Mouse (Mus musculus): ENCODE data around the gene Olfr450. TPM values are rescaled to one million over a fixed set of nuclear protein-coding genes. Genes with fewer than 3 reads are reported as not detected.

Gene Olfr450
- not detected for polyA plus RNA-seq (2017; shearing (Covaris generic))

GRCm38 (mm10) chr6:42811639-42812038, at the start of gene Olfr450:
Gene Olfr450 (plus strand): TSS chr6:42811939.

DNA sequence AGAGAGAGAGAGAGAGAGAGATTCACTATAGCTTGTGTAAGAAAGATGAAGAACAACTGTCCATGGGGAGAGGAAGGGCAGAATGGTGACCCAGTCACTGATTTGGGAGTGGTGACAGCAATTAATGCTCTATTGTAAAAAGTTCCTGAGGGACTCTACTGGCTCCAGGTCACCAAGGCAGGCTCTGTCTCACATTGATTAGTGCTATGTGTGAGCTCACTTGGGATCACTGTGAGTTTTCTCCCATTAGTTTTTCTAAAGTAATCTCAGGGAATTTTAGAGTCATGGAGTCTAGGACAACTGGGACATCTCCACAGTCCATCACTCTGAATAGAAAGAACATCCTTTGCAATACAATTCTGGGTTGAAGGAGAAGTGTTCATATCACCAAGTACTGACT, 26.9 kb upstream of the Olfr450 start, which contains the start of gene Olfr452:
Gene Olfr452 (plus strand): TSS at position 301 of the 400 bp plus-strand sequence.

DNA sequence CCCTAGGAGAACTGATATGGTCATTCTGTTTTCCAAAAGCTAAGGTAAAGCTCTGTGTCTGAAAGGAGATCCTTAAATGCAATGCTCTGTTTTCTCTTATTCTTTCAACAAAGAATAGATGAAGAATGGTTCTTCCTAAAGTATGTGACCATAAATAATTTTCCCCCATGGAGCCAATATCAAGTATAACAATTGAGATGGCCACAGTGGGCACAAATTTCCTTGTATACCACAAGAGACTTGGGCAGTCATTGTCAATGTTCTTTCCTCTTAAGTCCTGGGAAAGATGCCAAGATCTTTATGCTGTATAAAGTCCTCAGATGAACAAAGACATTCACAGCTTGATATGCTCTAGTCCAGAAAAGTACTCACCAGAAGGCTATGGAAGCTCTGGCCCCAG, 22.3 kb downstream of the Olfr450 start, which contains the start of gene Olfr449:
Gene Olfr449 (plus strand): TSS at position 301 of the 400 bp plus-strand sequence.

Other genes starting within 250 kb of the Olfr450 start
- not detected for gene Tcaf3, start 214.2 kb upstream of the Olfr450 start, polyA plus RNA-seq (2017; shearing (Covaris generic))
- gene Tcaf2, start 166.7 kb upstream of the Olfr450 start, polyA plus RNA-seq (2017; shearing (Covaris generic)) = under 1 TPM in 1 of 2 experiments, not detected in 1; 0.32 TPM
- under 1 TPM in 1 of 2 experiments, not detected in 1; 0.28 TPM for gene Tcaf1, start 101.9 kb upstream of the Olfr450 start, polyA plus RNA-seq (2017; shearing (Covaris generic))
- not detected for gene Olfr453, start 72.6 kb upstream of the Olfr450 start, polyA plus RNA-seq (2017; shearing (Covaris generic))
- gene Olfr38, start 55.5 kb upstream of the Olfr450 start, polyA plus RNA-seq (2017; shearing (Covaris generic)) = not detected
- not detected for gene Olfr452, start 26.8 kb upstream of the Olfr450 start, polyA plus RNA-seq (2017; shearing (Covaris generic))
- under 1 TPM in 1 of 2 experiments, not detected in 1; 0.31 TPM for gene Olfr449, start 22.4 kb downstream of the Olfr450 start, polyA plus RNA-seq (2017; shearing (Covaris generic))
- not detected for gene Olfr448, start 78.5 kb downstream of the Olfr450 start, polyA plus RNA-seq (2017; shearing (Covaris generic))
- gene Olfr447, start 96.9 kb downstream of the Olfr450 start, polyA plus RNA-seq (2017; shearing (Covaris generic)) = not detected
- under 1 TPM; 0.04 to 0.06 TPM for gene Olfr446, start 109.4 kb downstream of the Olfr450 start, polyA plus RNA-seq (2017; shearing (Covaris generic))
- gene Olfr444, start 137.1 kb downstream of the Olfr450 start, polyA plus RNA-seq (2017; shearing (Covaris generic)) = not detected

Measured in activated CD4-positive, CD25-positive, alpha-beta regulatory T cell (primary cell).